Mouse (Mus musculus): ENCODE measurements around the gene St8sia2. TPM values are rescaled to one million over a fixed set of nuclear protein-coding genes. Genes with fewer than 3 reads are reported as not detected.

St8sia2 gene
- polyA plus RNA-seq, 1 experiment from 2014 or later = 5.7 TPM

- no peak overlapping the region for H3K27ac ChIP-seq (ENCODE audit: low read length)
- no peaks in the 10 kb centered on the region for H3K36me3 ChIP-seq (ENCODE audit: control insufficient read depth, insufficient read depth, low read length)
- no peak overlapping the region for H3K4me2 ChIP-seq (ENCODE audit: low read depth, low read length)
- H3K27me3 ChIP-seq (ENCODE audit: control insufficient read depth, insufficient read depth, low read length) = no peaks in the 10 kb centered on the region
- no peak overlapping the region for H3K4me3 ChIP-seq (replicated peaks; ENCODE audit: low read length)
- 92% methylated on average over 8 of the region's 8 CpGs for WGBS
- H3K9me3 ChIP-seq (replicated peaks; ENCODE audit: control insufficient read depth, low read length) = no peaks in the 10 kb centered on the region
- peaks cover 15% of the 10 kb centered on the region; the same call in 1 of the 2 replicates for H3K4me1 ChIP-seq (ENCODE audit: control insufficient read depth, insufficient read depth, low read length)
- no peak overlapping the region for H3K9ac ChIP-seq (ENCODE audit: low read length)
- no peak for ATAC-seq (ENCODE audit: insufficient read depth, low FRiP score)
These were observed 74.3 kb downstream of the St8sia2 start for GRCm38 (mm10) chr7:73939236-73939635.

- H3K4me1 ChIP-seq (ENCODE audit: control insufficient read depth, insufficient read depth, low read length) = peaks cover 13% of the 10 kb centered on the region
- H3K4me3 ChIP-seq (replicated peaks; ENCODE audit: low read length) = no peak overlapping the region
- no peak overlapping the region for H3K4me2 ChIP-seq (ENCODE audit: low read depth, low read length)
- no peak overlapping the region for H3K27ac ChIP-seq (ENCODE audit: low read length)
- no peaks in the 10 kb centered on the region for H3K27me3 ChIP-seq (ENCODE audit: control insufficient read depth, insufficient read depth, low read length)
- H3K9ac ChIP-seq (ENCODE audit: low read length) = no peak overlapping the region
- H3K9me3 ChIP-seq (replicated peaks; ENCODE audit: control insufficient read depth, low read length) = no peaks in the 10 kb centered on the region
- no peak for ATAC-seq (ENCODE audit: insufficient read depth, low FRiP score)
- 87% methylated on average over 7 of the region's 7 CpGs for WGBS
- no peaks in the 10 kb centered on the region for H3K36me3 ChIP-seq (ENCODE audit: control insufficient read depth, insufficient read depth, low read length)
These were observed 75.3 kb downstream of the St8sia2 start for GRCm38 (mm10) chr7:73938046-73938810.

- Histone ChIP-seq H3K36me3 (ENCODE audit: control insufficient read depth, insufficient read depth, low read length) (no peaks in the 10 kb centered on the region), H3K9ac (ENCODE audit: low read length) (no peak overlapping the region), H3K27me3 (ENCODE audit: control insufficient read depth, insufficient read depth, low read length) (no peaks in the 10 kb centered on the region), H3K9me3 (replicated peaks; ENCODE audit: control insufficient read depth, low read length) (no peaks in the 10 kb centered on the region), H3K4me3 (replicated peaks; ENCODE audit: low read length) (no peak overlapping the region), H3K4me2 (ENCODE audit: low read depth, low read length) (no peak overlapping the region), H3K27ac (ENCODE audit: low read length) (no peak overlapping the region), H3K4me1 (ENCODE audit: control insufficient read depth, insufficient read depth, low read length) (peaks cover 9% of the 10 kb centered on the region)
- WGBS = 63% methylated on average over 3 of the region's 3 CpGs
- no peak for ATAC-seq (ENCODE audit: insufficient read depth, low FRiP score)
These were observed 77.4 kb downstream of the St8sia2 start for GRCm38 (mm10) chr7:73936119-73936518.

GRCm38 (mm10) chr7:73935703-73936102 is 77.8 kb downstream of the St8sia2 start:
- no peak overlapping the region for H3K9ac ChIP-seq (ENCODE audit: low read length)
- no peak overlapping the region for H3K27ac ChIP-seq (ENCODE audit: low read length)
- H3K27me3 ChIP-seq (ENCODE audit: control insufficient read depth, insufficient read depth, low read length) = no peaks in the 10 kb centered on the region
- WGBS = 69% methylated on average over 2 of the region's 2 CpGs
- no peaks in the 10 kb centered on the region for H3K9me3 ChIP-seq (replicated peaks; ENCODE audit: control insufficient read depth, low read length)
- no peaks in the 10 kb centered on the region for H3K36me3 ChIP-seq (ENCODE audit: control insufficient read depth, insufficient read depth, low read length)
- ATAC-seq (ENCODE audit: insufficient read depth, low FRiP score) = no peak
- no peak overlapping the region for H3K4me2 ChIP-seq (ENCODE audit: low read depth, low read length)
- peaks cover 5% of the 10 kb centered on the region for H3K4me1 ChIP-seq (ENCODE audit: control insufficient read depth, insufficient read depth, low read length)
- H3K4me3 ChIP-seq (replicated peaks; ENCODE audit: low read length) = no peak overlapping the region

- Histone ChIP-seq H3K9ac (ENCODE audit: low read length) (no peak overlapping the region), H3K4me2 (ENCODE audit: low read depth, low read length) (no peak overlapping the region), H3K27me3 (ENCODE audit: control insufficient read depth, insufficient read depth, low read length) (no peaks in the 10 kb centered on the region), H3K4me1 (ENCODE audit: control insufficient read depth, insufficient read depth, low read length) (peaks cover 4% of the 10 kb centered on the region; the same call in 1 of the 2 replicates), H3K4me3 (replicated peaks; ENCODE audit: low read length) (no peak overlapping the region), H3K27ac (ENCODE audit: low read length) (no peak overlapping the region), H3K9me3 (replicated peaks; ENCODE audit: control insufficient read depth, low read length) (no peaks in the 10 kb centered on the region), H3K36me3 (ENCODE audit: control insufficient read depth, insufficient read depth, low read length) (no peaks in the 10 kb centered on the region)
- peak; percentile 47; the same call in 1 of the 2 replicates for ATAC-seq (ENCODE audit: insufficient read depth, low FRiP score)
- 48% methylated on average over 3 of the region's 3 CpGs for WGBS
These were observed 80.5 kb downstream of the St8sia2 start for GRCm38 (mm10) chr7:73933036-73933435.

- Histone ChIP-seq H3K27me3 (ENCODE audit: control insufficient read depth, insufficient read depth, low read length) (no peaks in the 10 kb centered on the region), H3K27ac (ENCODE audit: low read length) (no peak overlapping the region), H3K4me3 (replicated peaks; ENCODE audit: low read length) (no peak overlapping the region), H3K4me2 (ENCODE audit: low read depth, low read length) (no peak overlapping the region), H3K9me3 (replicated peaks; ENCODE audit: control insufficient read depth, low read length) (no peaks in the 10 kb centered on the region), H3K9ac (ENCODE audit: low read length) (0 out of 2 replicates have a peak overlapping the region, but pooled peaks have one; percentile 11), H3K36me3 (ENCODE audit: control insufficient read depth, insufficient read depth, low read length) (no peaks in the 10 kb centered on the region), H3K4me1 (ENCODE audit: control insufficient read depth, insufficient read depth, low read length) (peaks cover 15% of the 10 kb centered on the region)
- no peak for ATAC-seq (ENCODE audit: insufficient read depth, low FRiP score)
- WGBS = 71% methylated on average over 16 of the region's 16 CpGs
These were observed 92.5 kb downstream of the St8sia2 start for GRCm38 (mm10) chr7:73920921-73921485.

- 51% methylated on average over 9 of the region's 9 CpGs for WGBS
- Histone ChIP-seq H3K9me3 (replicated peaks; ENCODE audit: control insufficient read depth, low read length) (no peaks in the 10 kb centered on the region), H3K27me3 (ENCODE audit: control insufficient read depth, insufficient read depth, low read length) (no peaks in the 10 kb centered on the region), H3K4me2 (ENCODE audit: low read depth, low read length) (no peak overlapping the region), H3K9ac (ENCODE audit: low read length) (no peak overlapping the region), H3K4me3 (replicated peaks; ENCODE audit: low read length) (no peak overlapping the region), H3K27ac (ENCODE audit: low read length) (peak overlapping the region; percentile 58), H3K4me1 (ENCODE audit: control insufficient read depth, insufficient read depth, low read length) (peaks cover 15% of the 10 kb centered on the region), H3K36me3 (ENCODE audit: control insufficient read depth, insufficient read depth, low read length) (no peaks in the 10 kb centered on the region)
- ATAC-seq (ENCODE audit: insufficient read depth, low FRiP score) = peak; percentile 85
These were observed 95.7 kb downstream of the St8sia2 start for GRCm38 (mm10) chr7:73917633-73918311.

GRCm38 (mm10) chr7:73911899-73912298 is 101.6 kb downstream of the St8sia2 start:
- H3K4me1 ChIP-seq (ENCODE audit: control insufficient read depth, insufficient read depth, low read length) = no peaks in the 10 kb centered on the region
- 38% methylated on average over 4 of the region's 4 CpGs for WGBS
- no peak overlapping the region for H3K27ac ChIP-seq (ENCODE audit: low read length)
- H3K4me2 ChIP-seq (ENCODE audit: low read depth, low read length) = no peak overlapping the region
- no peak overlapping the region for H3K4me3 ChIP-seq (replicated peaks; ENCODE audit: low read length)
- H3K9ac ChIP-seq (ENCODE audit: low read length) = no peak overlapping the region
- no peaks in the 10 kb centered on the region for H3K9me3 ChIP-seq (replicated peaks; ENCODE audit: control insufficient read depth, low read length)
- H3K27me3 ChIP-seq (ENCODE audit: control insufficient read depth, insufficient read depth, low read length) = no peaks in the 10 kb centered on the region
- ATAC-seq (ENCODE audit: insufficient read depth, low FRiP score) = no peak
- no peaks in the 10 kb centered on the region for H3K36me3 ChIP-seq (ENCODE audit: control insufficient read depth, insufficient read depth, low read length)

- Histone ChIP-seq H3K36me3 (ENCODE audit: control insufficient read depth, insufficient read depth, low read length) (no peaks in the 10 kb centered on the region), H3K9ac (ENCODE audit: low read length) (no peak overlapping the region), H3K4me1 (ENCODE audit: control insufficient read depth, insufficient read depth, low read length) (no peaks in the 10 kb centered on the region), H3K27ac (ENCODE audit: low read length) (no peak overlapping the region), H3K4me2 (ENCODE audit: low read depth, low read length) (no peak overlapping the region), H3K9me3 (replicated peaks; ENCODE audit: control insufficient read depth, low read length) (no peaks in the 10 kb centered on the region), H3K27me3 (ENCODE audit: control insufficient read depth, insufficient read depth, low read length) (no peaks in the 10 kb centered on the region), H3K4me3 (replicated peaks; ENCODE audit: low read length) (no peak overlapping the region)
- no peak for ATAC-seq (ENCODE audit: insufficient read depth, low FRiP score)
- WGBS = 94% methylated on average over 4 of the region's 4 CpGs
These were observed 102.6 kb downstream of the St8sia2 start for GRCm38 (mm10) chr7:73910843-73911242.
